Mouse (Mus musculus) olfactory bulb, adult 2 months (tissue): ENCODE data around the gene Manba.

Experiments
- CTCF ChIP-seq: fragments of 200-500 bp; IDR thresholded peaks from 2 replicates; pipeline ENCODE4 v1.5.1; 2012; ENCODE audit warnings: low read depth, mild to moderate bottlenecking, low read length, moderate library complexity; ENCODE audit not compliant: insufficient read depth
- POLR2A ChIP-seq: fragments of 200-500 bp; IDR thresholded peaks from 2 replicates; pipeline ENCODE4 v1.6.1; 2012; ENCODE audit warnings: mild to moderate bottlenecking, low read depth, low read length, moderate library complexity; ENCODE audit not compliant: insufficient read depth

GRCm38 (mm10) chr3:135511683-135512082, 26.3 kb downstream of the Manba start:
- no peak for TF ChIP-seq POLR2A
- TF ChIP-seq CTCF: no peak
